ENCODE assay signal across 8 mouse cellular contexts in genomic region chr12:3365449-3366189, GRCm38 (mm10). TPM values are rescaled to one million over a fixed set of nuclear protein-coding genes. Genes with fewer than 3 reads are reported as not detected.
DNase-seq lines count a peak whose midpoint lies in the region; ATAC-seq and TF ChIP-seq lines count a peak whose summit lies in the region.

No protein-coding gene starts in this region.

- intact Hi-C loops in heart, postnatal 14 days (cut with DNase I) = loop anchor here (2.0 kb wide), 2 partner anchors 25 to 55 kb away; no protein-coding TSS in a partner anchor
- intact Hi-C loops in gastrocnemius, postnatal 14 days (cut with DNase I; ENCODE audit: low total_unique reads) = loop anchor here (10.0 kb wide), 1 partner anchor 131 kb away; no protein-coding TSS in a partner anchor

- peak overlapping the region; percentile 92 for H3K4me2 ChIP-seq in intestine, embryonic 15.5 days (replicated peaks)
- peak overlapping the region; percentile 75 for H3K4me2 ChIP-seq in midbrain, embryonic 13.5 days (replicated peaks)

- peak overlapping the region; percentile 87 for H3K27ac ChIP-seq in heart, embryonic 10.5 days
- H3K27ac ChIP-seq in thymus, adult 2 months (ENCODE audit: control insufficient read depth, insufficient read depth, low read length) = peak overlapping the region; percentile 2
- peak overlapping the region; percentile 61 for H3K27ac ChIP-seq in intestine, embryonic 15.5 days
- H3K27ac ChIP-seq in midbrain, embryonic 13.5 days = peak overlapping the region; percentile 98

- TF ChIP-seq CTCF in thymus, adult 2 months (IDR thresholded peaks at IDR 0.05; ENCODE audit: borderline replicate concordance, control insufficient read depth, extremely low read depth, insufficient read depth, low read length, poor library complexity) = peak; percentile 9; the same call in 1 of the 2 replicates

- ATAC-seq in erythroid progenitor cell, adult 5-6 weeks (replicated peaks; ENCODE audit: low FRiP score, poor library complexity, severe bottlenecking) = peak; percentile 42
- ATAC-seq in intestine, embryonic 15.5 days = peak; percentile 57
- ATAC-seq in midbrain, embryonic 13.5 days = peak; percentile 53

- no peak for TF ChIP-seq POLR2A in thymus, adult 2 months (IDR thresholded peaks at IDR 0.05; ENCODE audit: control insufficient read depth, extremely low read depth, insufficient read depth, low read length, poor library complexity)

- peaks cover 12% of the 10 kb centered on the region; the same call in 1 of the 2 replicates for H3K36me3 ChIP-seq in heart, embryonic 10.5 days
- H3K36me3 ChIP-seq in thymus, adult 2 months (ENCODE audit: control insufficient read depth, insufficient read depth, low read length) = no peaks in the 10 kb centered on the region
- H3K36me3 ChIP-seq in intestine, embryonic 15.5 days = no peaks in the 10 kb centered on the region
- peaks cover 17% of the 10 kb centered on the region for H3K36me3 ChIP-seq in midbrain, embryonic 13.5 days

- H3K9ac ChIP-seq in intestine, embryonic 15.5 days = peak overlapping the region; percentile 65
- peak overlapping the region; percentile 98 for H3K9ac ChIP-seq in midbrain, embryonic 13.5 days (replicated peaks)

- 3% methylated on average over 31 of the region's 31 CpGs for WGBS in heart, embryonic 10.5 days
- 24% methylated on average over 31 of the region's 31 CpGs for WGBS in thymus, adult 2 months
- 3% methylated on average over 31 of the region's 31 CpGs for WGBS in intestine, embryonic 15.5 days
- 2% methylated on average over 31 of the region's 31 CpGs for WGBS in midbrain, embryonic 13.5 days

- no peaks in the 10 kb centered on the region for H3K9me3 ChIP-seq in heart, embryonic 10.5 days
- no peaks in the 10 kb centered on the region for H3K9me3 ChIP-seq in intestine, embryonic 15.5 days
- H3K9me3 ChIP-seq in midbrain, embryonic 13.5 days = peaks cover 2% of the 10 kb centered on the region; the same call in 1 of the 2 replicates

- H3K4me3 ChIP-seq in heart, embryonic 10.5 days = peak overlapping the region; percentile 75
- H3K4me3 ChIP-seq in thymus, adult 2 months (ENCODE audit: control insufficient read depth, insufficient read depth, low read length) = peak overlapping the region; percentile 69
- H3K4me3 ChIP-seq in intestine, embryonic 15.5 days (replicated peaks) = peak overlapping the region; percentile 70
- H3K4me3 ChIP-seq in midbrain, embryonic 13.5 days (replicated peaks) = peak overlapping the region; percentile 76

- H3K4me1 ChIP-seq in heart, embryonic 10.5 days = peaks cover 17% of the 10 kb centered on the region
- peaks cover 14% of the 10 kb centered on the region for H3K4me1 ChIP-seq in thymus, adult 2 months (replicated peaks; ENCODE audit: control insufficient read depth, insufficient read depth, low read length)
- H3K4me1 ChIP-seq in intestine, embryonic 15.5 days (replicated peaks) = peaks cover 16% of the 10 kb centered on the region
- H3K4me1 ChIP-seq in midbrain, embryonic 13.5 days (replicated peaks) = peaks cover 49% of the 10 kb centered on the region

- peaks cover 12% of the 10 kb centered on the region; the same call in 1 of the 2 replicates for H3K27me3 ChIP-seq in heart, embryonic 10.5 days (ENCODE audit: insufficient read depth, poor library complexity, severe bottlenecking)
- H3K27me3 ChIP-seq in thymus, adult 2 months (ENCODE audit: control insufficient read depth, insufficient read depth, low read length) = no peaks in the 10 kb centered on the region
- no peaks in the 10 kb centered on the region for H3K27me3 ChIP-seq in intestine, embryonic 15.5 days (replicated peaks)
- H3K27me3 ChIP-seq in midbrain, embryonic 13.5 days = no peaks in the 10 kb centered on the region

- DNase-seq in heart, embryonic 10.5 days (ENCODE audit: low spot score) = no peak
- no peak for DNase-seq in heart, postnatal 14 days
- peak; percentile 26 for DNase-seq in thymus, adult 2 months
- DNase-seq in thymus, postnatal 25 days = no peak
- no peak for DNase-seq in gastrocnemius, postnatal 14 days

RNA-seq across cellular contexts. Expression of gene Kif3c, which starts 0.7 kb away (rescaled TPM):
- 8.5 and 9.0 TPM in 2 replicates for polyA plus RNA-seq in heart, embryonic 10.5 days (2016; fragmentation: Nextera tagmentation; extraction: Ambion mirVana)
- 1 to 10 TPM; 4.4 to 5.3 TPM for total RNA-seq in heart, postnatal 14 days (2021)
- polyA plus RNA-seq in thymus, adult 2 months (2012; rRNA removed) = 17.5 and 17.6 TPM in 2 replicates
- total RNA-seq in erythroid progenitor cell, adult 5-6 weeks (2015; ENCODE audit: low replicate concordance) = not detected in 2 replicates
- 0.13 and 1.7 TPM in 2 replicates for total RNA-seq in erythroid progenitor cell, adult 5-6 weeks (2017; ENCODE audit: low replicate concordance)
- polyA plus RNA-seq in intestine, embryonic 15.5 days (2015; fragmentation: Nextera tagmentation; extraction: Ambion mirVana) = 8.1 and 8.7 TPM in 2 replicates
- polyA plus RNA-seq in midbrain, embryonic 13.5 days (2015; fragmentation: Nextera tagmentation; extraction: Ambion mirVana) = 77.4 and 77.9 TPM in 2 replicates
- 1 to 10 TPM; 8.1 to 9.5 TPM for total RNA-seq in gastrocnemius, postnatal 14 days (2021)

RNA-seq across cellular contexts. Expression of gene Rab10, which starts 55.9 kb away (rescaled TPM):
- polyA plus RNA-seq in heart, embryonic 10.5 days (2016; fragmentation: Nextera tagmentation; extraction: Ambion mirVana) = 72.3 and 87.7 TPM in 2 replicates
- 100 to 1,000 TPM; 116 to 118 TPM for total RNA-seq in heart, postnatal 14 days (2021)
- 37.8 and 44.0 TPM in 2 replicates for polyA plus RNA-seq in thymus, adult 2 months (2012; rRNA removed)
- 110 and 132 TPM in 2 replicates for total RNA-seq in erythroid progenitor cell, adult 5-6 weeks (2015; ENCODE audit: low replicate concordance)
- 101 and 116 TPM in 2 replicates for total RNA-seq in erythroid progenitor cell, adult 5-6 weeks (2017; ENCODE audit: low replicate concordance)
- polyA plus RNA-seq in intestine, embryonic 15.5 days (2015; fragmentation: Nextera tagmentation; extraction: Ambion mirVana) = 68.7 and 75.2 TPM in 2 replicates
- polyA plus RNA-seq in midbrain, embryonic 13.5 days (2015; fragmentation: Nextera tagmentation; extraction: Ambion mirVana) = 119 and 128 TPM in 2 replicates
- total RNA-seq in gastrocnemius, postnatal 14 days (2021) = 100 to 1,000 TPM; 212 to 213 TPM

Comparison
In these comparisons a context has a peak if more than half of its experiments do, and no peak if none do; other contexts are left out.
1. H3K27ac ChIP-seq: peak in every context shown above with its lines; median percentile 98 in midbrain, embryonic 13.5 days; 87 in heart, embryonic 10.5 days; 61 in intestine, embryonic 15.5 days; 2 in thymus, adult 2 months.